Mouse (Mus musculus) thymus, adult 2 months (tissue): ENCODE measurements around the gene Prodh2. TPM values are rescaled to one million over a fixed set of nuclear protein-coding genes. Genes with fewer than 3 reads are reported as not detected.
"Not testable (repeated sequence)": the region's sequence is repeated elsewhere in the genome, so short reads cannot be mapped to it uniquely, and the experiment has no call there.

Experiments used
- DNase-seq: peaks from one replicate; pipeline ENCODE4 v3.0.0; 2021
- H3K27ac ChIP-seq: fragments of 200-500 bp; 2 replicates; pipeline ENCODE4 v1.5.1; 2012; ENCODE audit warnings: low read length, control low read depth; ENCODE audit not compliant: control insufficient read depth, insufficient read depth
- H3K27me3 ChIP-seq: fragments of 200-500 bp; 2 replicates; pipeline ENCODE4 v1.6.1; 2012; ENCODE audit warnings: mild to moderate bottlenecking, low read length, moderate library complexity, mixed read lengths; ENCODE audit not compliant: control insufficient read depth, insufficient read depth
- H3K36me3 ChIP-seq: fragments of 200-500 bp; 2 replicates; pipeline ENCODE4 v1.6.1; 2012; ENCODE audit warnings: mild to moderate bottlenecking, low read length, moderate library complexity; ENCODE audit not compliant: control insufficient read depth, insufficient read depth
- H3K4me1 ChIP-seq: fragments of 200-500 bp; replicated peaks from 2 replicates; pipeline ENCODE4 v1.6.1; 2012; ENCODE audit warnings: low read length; ENCODE audit not compliant: control insufficient read depth, insufficient read depth
- H3K4me3 ChIP-seq: fragments of 200-500 bp; 2 replicates; pipeline ENCODE4 v1.5.1; 2012; ENCODE audit warnings: mild to moderate bottlenecking, low read length, control low read depth, moderate library complexity; ENCODE audit not compliant: control insufficient read depth, insufficient read depth
- CTCF ChIP-seq: fragments of 200-500 bp; IDR thresholded peaks from 2 replicates; pipeline ENCODE4 v1.5.1; 2012; ENCODE audit warnings: mild to moderate bottlenecking, control low read depth, low read length, moderate library complexity, borderline replicate concordance; ENCODE audit not compliant: control insufficient read depth, poor library complexity, insufficient read depth; ENCODE audit errors: extremely low read depth
- POLR2A ChIP-seq: fragments of 200-500 bp; IDR thresholded peaks from 2 replicates; pipeline ENCODE4 v1.6.1; 2012; ENCODE audit warnings: mild to moderate bottlenecking, low read length, control low read depth, moderate library complexity; ENCODE audit not compliant: control insufficient read depth, poor library complexity, insufficient read depth; ENCODE audit errors: extremely low read depth
- WGBS: fragments of 180-500 bp; shearing (Covaris S2); methylation state at CpG from one replicate; pipeline ENCODE4 v1.1.7; 2018; 5-methylcytosine and 5-hydroxymethylcytosine counted together
- polyA plus RNA-seq: library from polyadenylated mRNA; depleted of rRNA; stranded (reverse); fragments of >200 nt; gene quantifications from 2 replicates; pipeline ENCODE4 v1.2.3, GENCODE M21; 2012

Gene Prodh2
- polyA plus RNA-seq, 1 experiment = 0.13 TPM

- TF ChIP-seq POLR2A = no peak
- no peak for DNase-seq
- H3K4me3 ChIP-seq = no peak overlapping the region
- WGBS = 23% methylated on average over 8 of the region's 8 CpGs
- H3K4me1 ChIP-seq = no peaks in the 10 kb centered on the region
- H3K36me3 ChIP-seq = no peaks in the 10 kb centered on the region
- H3K27me3 ChIP-seq = no peaks in the 10 kb centered on the region
- H3K27ac ChIP-seq = no peak overlapping the region
Observed at GRCm38 (mm10) chr7:30484250-30484649, 9.2 kb upstream of the Prodh2 start.

GRCm38 (mm10) chr7:30490251-30490956, 3.0 kb upstream of the Prodh2 start:
- no peaks in the 10 kb centered on the region for H3K36me3 ChIP-seq
- H3K4me3 ChIP-seq = no peak overlapping the region
- H3K27ac ChIP-seq = no peak overlapping the region
- DNase-seq = peak; percentile 43
- WGBS = 39% methylated on average over 16 of the region's 16 CpGs
- TF ChIP-seq CTCF (no peak), POLR2A (no peak)
- H3K4me1 ChIP-seq = no peaks in the 10 kb centered on the region
- H3K27me3 ChIP-seq = no peaks in the 10 kb centered on the region; the same call in 1 of the 2 replicates

- no peaks in the 10 kb centered on the region; the same call in 1 of the 2 replicates for H3K27me3 ChIP-seq
- H3K36me3 ChIP-seq = no peaks in the 10 kb centered on the region
- H3K4me1 ChIP-seq = no peaks in the 10 kb centered on the region
- no peak overlapping the region for H3K4me3 ChIP-seq
- DNase-seq = no peak
- H3K27ac ChIP-seq = no peak overlapping the region
- WGBS = 24% methylated on average over 6 of the region's 6 CpGs
- TF ChIP-seq CTCF (no peak), POLR2A (no peak)
Observed at GRCm38 (mm10) chr7:30490957-30491307, 2.5 kb upstream of the Prodh2 start.

- Histone ChIP-seq H3K27me3 (no peaks in the 10 kb centered on the region; the same call in 1 of the 2 replicates), H3K36me3 (no peaks in the 10 kb centered on the region), H3K4me3 (no peak overlapping the region), H3K4me1 (no peaks in the 10 kb centered on the region), H3K27ac (no peak overlapping the region)
- 11% methylated on average over 4 of the region's 4 CpGs for WGBS
- peak; percentile 79 for DNase-seq
- TF ChIP-seq CTCF (no peak), POLR2A (no peak)
Observed at GRCm38 (mm10) chr7:30492765-30493164, 657 bp upstream of the Prodh2 start.

GRCm38 (mm10) chr7:30495506-30496042, 2.2 kb downstream of the Prodh2 start:
- H3K27me3 ChIP-seq, DNase-seq, H3K4me3 ChIP-seq, H3K4me1 ChIP-seq, H3K27ac ChIP-seq, H3K36me3 ChIP-seq: not testable (repeated sequence)
- 72% methylated on average over 5 of the region's 5 CpGs for WGBS

- not testable (repeated sequence) for H3K36me3 ChIP-seq, H3K4me3 ChIP-seq, H3K4me1 ChIP-seq, H3K27me3 ChIP-seq, H3K27ac ChIP-seq
- peak; percentile 13 for DNase-seq
- WGBS = 76% methylated on average over 5 of the region's 5 CpGs
Observed at GRCm38 (mm10) chr7:30501159-30501558, 7.7 kb downstream of the Prodh2 start.

GRCm38 (mm10) chr7:30508061-30508460, 14.6 kb downstream of the Prodh2 start:
- no peaks in the 10 kb centered on the region for H3K4me1 ChIP-seq
- H3K27me3 ChIP-seq = no peaks in the 10 kb centered on the region
- no peaks in the 10 kb centered on the region for H3K36me3 ChIP-seq
- H3K27ac ChIP-seq = no peak overlapping the region
- DNase-seq = no peak
- no peak overlapping the region for H3K4me3 ChIP-seq
- no peak for TF ChIP-seq CTCF
- WGBS = 31% methylated on average over 4 of the region's 4 CpGs
